In genomic region chr1:58393284-58394195, GRCm38 (mm10) we compare ENCODE assay signal across 8 mouse cellular contexts. TPM values are rescaled to one million over a fixed set of nuclear protein-coding genes. Genes with fewer than 3 reads are reported as not detected.
DNase-seq lines count a peak whose midpoint lies in the region; ATAC-seq and TF ChIP-seq lines count a peak whose summit lies in the region.

No protein-coding gene starts in this region.

- peak overlapping the region; percentile 90 for H3K4me3 ChIP-seq in embryonic facial prominence, embryonic 10.5 days
- H3K4me3 ChIP-seq in liver, adult 2 months (ENCODE audit: insufficient read depth, low read depth, low read length): peak overlapping the region; percentile 96
- H3K4me3 ChIP-seq in midbrain, postnatal 0 days (ENCODE audit: low read depth, low read length): peak overlapping the region; percentile 98

- peak overlapping the region; percentile 100 for H3K27ac ChIP-seq in embryonic facial prominence, embryonic 10.5 days (replicated peaks)
- H3K27ac ChIP-seq in liver, adult 2 months (replicated peaks; ENCODE audit: insufficient read depth, low read depth, low read length): peak overlapping the region; percentile 77
- peak overlapping the region; percentile 100 for H3K27ac ChIP-seq in midbrain, postnatal 0 days (ENCODE audit: low read depth, low read length)

- DNase-seq in 416B (ENCODE audit: low read depth): peak; percentile 59
- DNase-seq in adrenal gland, postnatal 14 days: peak; percentile 84
- peak; percentile 65 for DNase-seq in embryonic facial prominence, embryonic 10.5 days (ENCODE audit: low spot score)
- DNase-seq in heart, adult 18-20 months: peak; percentile 51 to 56
- peak; percentile 51 for DNase-seq in kidney, adult 11 months
- peak; percentile 44 for DNase-seq in liver, adult 2 months (ENCODE audit: extremely low read depth, low read depth, low spot score)
- peak; percentile 31 for DNase-seq in midbrain, postnatal 0 days (ENCODE audit: low spot score)
- DNase-seq in splenic B cell, adult 2 months (ENCODE audit: low read depth, low spot score): peak; percentile 54

- peaks cover 43% of the 10 kb centered on the region for H3K36me3 ChIP-seq in embryonic facial prominence, embryonic 10.5 days (replicated peaks)
- peaks cover 31% of the 10 kb centered on the region for H3K36me3 ChIP-seq in liver, adult 2 months (ENCODE audit: control insufficient read depth, insufficient read depth, low read length)
- H3K36me3 ChIP-seq in midbrain, postnatal 0 days (ENCODE audit: insufficient read depth, low read length): peaks cover 20% of the 10 kb centered on the region; the same call in 1 of the 2 replicates
- peaks cover 14% of the 10 kb centered on the region for H3K36me3 ChIP-seq in splenic B cell, adult 2 months (ENCODE audit: control insufficient read depth, insufficient read depth, low read length, poor library complexity, severe bottlenecking)

- peaks cover 9% of the 10 kb centered on the region; the same call in 1 of the 2 replicates for H3K79me2 ChIP-seq in liver, adult 2 months (ENCODE audit: control insufficient read depth, insufficient read depth, low read length)

- WGBS in embryonic facial prominence, embryonic 10.5 days: under 1% methylated on average over 85 of the region's 90 CpGs
- 1% methylated on average over 83 of the region's 90 CpGs for WGBS in liver, adult 2 months
- 1% methylated on average over 33 of the region's 90 CpGs for WGBS in midbrain, postnatal 0 days

- no peaks in the 10 kb centered on the region for H3K9me3 ChIP-seq in embryonic facial prominence, embryonic 10.5 days
- no peaks in the 10 kb centered on the region for H3K9me3 ChIP-seq in midbrain, postnatal 0 days (ENCODE audit: low read length)

- peak overlapping the region; percentile 73 for H3K4me2 ChIP-seq in midbrain, postnatal 0 days (ENCODE audit: low read depth, low read length, poor library complexity, severe bottlenecking)

- peak overlapping the region; percentile 96 for H3K9ac ChIP-seq in liver, adult 2 months (ENCODE audit: low read depth, low read length)
- peak overlapping the region; percentile 99 for H3K9ac ChIP-seq in midbrain, postnatal 0 days (replicated peaks; ENCODE audit: low read length, poor library complexity, severe bottlenecking)

- no peak for TF ChIP-seq POLR2A in liver, adult 2 months (IDR thresholded peaks at IDR 0.05; ENCODE audit: extremely low read depth, insufficient read depth, low read length)

- no peak for TF ChIP-seq CTCF in liver, adult 2 months (IDR thresholded peaks at IDR 0.05; ENCODE audit: low read depth, low read length)
- peak; percentile 38 for TF ChIP-seq CTCF in midbrain, postnatal 0 days (IDR thresholded peaks at IDR 0.05)

- peaks cover 18% of the 10 kb centered on the region for H3K4me1 ChIP-seq in embryonic facial prominence, embryonic 10.5 days
- H3K4me1 ChIP-seq in liver, adult 2 months (ENCODE audit: control insufficient read depth, insufficient read depth, low read length): peaks cover 5% of the 10 kb centered on the region
- H3K4me1 ChIP-seq in midbrain, postnatal 0 days (ENCODE audit: insufficient read depth, low read length): 0 out of 2 replicates have a peak, but pooled peaks cover 9% of the 10 kb centered on the region

- H3K27me3 ChIP-seq in embryonic facial prominence, embryonic 10.5 days (replicated peaks; ENCODE audit: low read depth, poor library complexity, severe bottlenecking): no peaks in the 10 kb centered on the region
- H3K27me3 ChIP-seq in liver, adult 2 months (ENCODE audit: control insufficient read depth, insufficient read depth, low read length): no peaks in the 10 kb centered on the region
- H3K27me3 ChIP-seq in midbrain, postnatal 0 days (ENCODE audit: insufficient read depth, low read length): no peaks in the 10 kb centered on the region
- no peaks in the 10 kb centered on the region for H3K27me3 ChIP-seq in splenic B cell, adult 2 months (ENCODE audit: control insufficient read depth, insufficient read depth, low read length, poor library complexity, severe bottlenecking)

- ATAC-seq in midbrain, postnatal 0 days (ENCODE audit: low FRiP score): peak; percentile 50

RNA-seq across cellular contexts. Expression of gene Bzw1, which starts 0.8 kb away (rescaled TPM):
- total RNA-seq in adrenal gland, postnatal 14 days (2021): 180 and 184 TPM in 2 replicates
- polyA plus RNA-seq in embryonic facial prominence, embryonic 10.5 days (2016; fragmentation: Nextera tagmentation; extraction: Ambion mirVana): 444 and 446 TPM in 2 replicates
- 10 to 100 TPM; 66.2 to 70.6 TPM for total RNA-seq in heart, adult 18-20 months (2021)
- total RNA-seq in liver, adult 2 months (2014; rRNA removed): 94.4 and 103 TPM in 2 replicates
- polyA plus RNA-seq in liver, adult 2 months (2012; rRNA removed): 16.1 and 17.7 TPM in 2 replicates
- total RNA-seq in midbrain, postnatal 0 days (2014; rRNA removed): 251 and 312 TPM in 2 replicates
- 325 and 364 TPM in 2 replicates for polyA plus RNA-seq in midbrain, postnatal 0 days (2015; fragmentation: Nextera tagmentation; extraction: Ambion mirVana)

RNA-seq across cellular contexts. Expression of gene Clk1, which starts 30.3 kb away (rescaled TPM):
- total RNA-seq in adrenal gland, postnatal 14 days (2021): 167 and 176 TPM in 2 replicates
- polyA plus RNA-seq in embryonic facial prominence, embryonic 10.5 days (2016; fragmentation: Nextera tagmentation; extraction: Ambion mirVana): 139 and 160 TPM in 2 replicates
- total RNA-seq in heart, adult 18-20 months (2021): 10 to 100 TPM; 43.0 to 61.3 TPM
- total RNA-seq in liver, adult 2 months (2014; rRNA removed): 128 and 163 TPM in 2 replicates
- polyA plus RNA-seq in liver, adult 2 months (2012; rRNA removed): 16.7 and 23.0 TPM in 2 replicates
- 85.5 and 135 TPM in 2 replicates for total RNA-seq in midbrain, postnatal 0 days (2014; rRNA removed)
- 83.4 and 114 TPM in 2 replicates for polyA plus RNA-seq in midbrain, postnatal 0 days (2015; fragmentation: Nextera tagmentation; extraction: Ambion mirVana)

RNA-seq across cellular contexts. Expression of gene Nif3l1, which starts 51.4 kb away (rescaled TPM):
- 17.6 and 18.8 TPM in 2 replicates for total RNA-seq in adrenal gland, postnatal 14 days (2021)
- 76.9 and 78.4 TPM in 2 replicates for polyA plus RNA-seq in embryonic facial prominence, embryonic 10.5 days (2016; fragmentation: Nextera tagmentation; extraction: Ambion mirVana)
- total RNA-seq in heart, adult 18-20 months (2021): 10 to 100 TPM; 10.8 to 13.8 TPM
- 9.4 and 10.5 TPM in 2 replicates for total RNA-seq in liver, adult 2 months (2014; rRNA removed)
- 11.4 and 11.9 TPM in 2 replicates for polyA plus RNA-seq in liver, adult 2 months (2012; rRNA removed)
- 28.7 and 39.8 TPM in 2 replicates for total RNA-seq in midbrain, postnatal 0 days (2014; rRNA removed)
- polyA plus RNA-seq in midbrain, postnatal 0 days (2015; fragmentation: Nextera tagmentation; extraction: Ambion mirVana): 39.1 and 39.6 TPM in 2 replicates

RNA-seq across cellular contexts. Expression of gene Ppil3, which starts 51.7 kb away (rescaled TPM):
- 26.5 and 35.0 TPM in 2 replicates for total RNA-seq in adrenal gland, postnatal 14 days (2021)
- 63.3 and 69.2 TPM in 2 replicates for polyA plus RNA-seq in embryonic facial prominence, embryonic 10.5 days (2016; fragmentation: Nextera tagmentation; extraction: Ambion mirVana)
- 10 to 100 TPM; 18.3 to 19.5 TPM for total RNA-seq in heart, adult 18-20 months (2021)
- total RNA-seq in liver, adult 2 months (2014; rRNA removed): 21.5 and 32.6 TPM in 2 replicates
- 13.6 and 14.2 TPM in 2 replicates for polyA plus RNA-seq in liver, adult 2 months (2012; rRNA removed)
- 19.9 and 21.9 TPM in 2 replicates for total RNA-seq in midbrain, postnatal 0 days (2014; rRNA removed)
- polyA plus RNA-seq in midbrain, postnatal 0 days (2015; fragmentation: Nextera tagmentation; extraction: Ambion mirVana): 40.4 and 44.2 TPM in 2 replicates

Comparison
In these comparisons a context has a peak if more than half of its experiments do, and no peak if none do; other contexts are left out.
1. Peak in every context shown above with its lines: DNase-seq, ATAC-seq, H3K4me3 ChIP-seq and H3K27ac ChIP-seq.
2. DNase-seq: peak in every context shown above with its lines; median percentile 84 in adrenal gland, postnatal 14 days; 65 in embryonic facial prominence, embryonic 10.5 days; 59 in 416B; 54 in splenic B cell, adult 2 months; 54 in heart, adult 18-20 months; 51 in kidney, adult 11 months; 44 in liver, adult 2 months; 31 in midbrain, postnatal 0 days.